Mouse (Mus musculus): ENCODE data around the gene Olfr93. TPM values are rescaled to one million over a fixed set of nuclear protein-coding genes. Genes with fewer than 3 reads are reported as not detected.
"Not testable (repeated sequence)": the region's sequence is repeated elsewhere in the genome, so short reads cannot be mapped to it uniquely, and the experiment has no call there.

The Olfr93 gene
- not detected for polyA plus RNA-seq (2017; shearing (Covaris generic))

DNA sequence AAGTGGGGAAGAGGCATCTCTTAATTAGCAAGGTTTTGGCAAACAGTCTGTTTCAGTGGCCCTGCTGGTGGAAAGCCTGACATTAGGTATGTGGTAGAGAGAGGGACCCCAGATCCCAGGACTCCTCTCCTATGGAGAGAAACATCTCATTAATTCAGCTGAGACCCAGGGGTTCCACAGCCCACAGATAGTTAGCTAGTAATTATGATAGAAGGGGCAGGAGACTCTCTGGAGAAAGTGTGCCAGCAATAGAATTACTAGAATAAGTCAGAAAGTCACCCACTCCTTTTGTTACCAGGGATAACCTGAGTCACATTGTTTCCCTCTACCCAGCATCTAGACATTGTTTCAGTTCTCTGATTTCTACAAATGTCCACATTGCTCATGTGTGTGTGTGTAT is at the start of gene Olfr93:
Gene Olfr93, minus strand, starts transcription at position 101 of the 400 bp plus-strand sequence.
- no peak for ATAC-seq

DNA sequence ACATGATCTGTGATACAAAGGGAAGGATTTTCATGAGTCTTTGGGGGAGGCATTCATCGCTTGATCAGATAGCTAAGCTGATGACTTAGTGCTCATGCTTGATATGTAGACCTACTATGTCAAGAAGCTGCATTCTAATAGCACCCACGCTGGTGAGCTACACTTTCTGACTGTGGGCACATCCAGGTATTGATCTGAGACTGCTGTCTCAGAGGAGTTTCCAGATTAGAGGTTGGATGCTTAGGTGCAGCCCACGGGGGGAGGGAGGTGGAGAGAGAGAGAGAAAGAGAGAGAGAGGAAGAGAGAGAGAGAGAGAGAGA is 42.6 kb upstream of the Olfr93 start:
- ATAC-seq, result no peak

DNA sequence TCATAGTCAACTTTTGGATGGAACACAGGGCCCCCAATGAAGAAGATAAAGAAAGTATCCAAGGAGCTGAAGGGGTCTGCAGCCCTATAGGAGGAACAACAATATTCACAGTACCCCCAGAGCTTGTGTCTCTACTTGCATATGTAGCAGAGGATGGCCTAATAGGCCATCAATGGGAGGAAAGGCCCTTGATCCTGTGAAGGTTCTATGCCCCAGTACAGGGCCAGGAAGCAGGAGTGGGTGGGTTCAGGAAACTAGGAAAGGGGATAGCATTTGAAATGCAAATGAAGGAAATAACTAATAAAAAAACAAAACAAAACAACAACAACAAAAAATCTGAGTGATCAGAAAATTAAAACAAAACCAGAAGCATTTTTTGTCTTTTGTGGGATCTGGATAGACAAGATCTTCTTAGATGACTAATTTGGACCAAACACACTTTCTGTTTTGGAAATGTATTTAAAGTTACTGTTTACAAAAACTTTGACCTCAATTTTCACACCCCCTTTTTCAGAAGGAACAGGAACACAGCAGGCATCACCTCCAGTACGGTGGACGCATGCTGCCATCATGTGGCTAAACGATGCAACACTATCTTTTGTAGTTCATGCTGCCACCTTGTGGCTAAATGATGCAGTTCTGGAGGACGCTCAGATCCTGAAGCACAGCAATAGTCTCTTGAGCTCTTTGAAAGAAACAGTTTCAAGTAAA is 42.1 kb upstream of the Olfr93 start:
- ATAC-seq, result peak; percentile 98

DNA sequence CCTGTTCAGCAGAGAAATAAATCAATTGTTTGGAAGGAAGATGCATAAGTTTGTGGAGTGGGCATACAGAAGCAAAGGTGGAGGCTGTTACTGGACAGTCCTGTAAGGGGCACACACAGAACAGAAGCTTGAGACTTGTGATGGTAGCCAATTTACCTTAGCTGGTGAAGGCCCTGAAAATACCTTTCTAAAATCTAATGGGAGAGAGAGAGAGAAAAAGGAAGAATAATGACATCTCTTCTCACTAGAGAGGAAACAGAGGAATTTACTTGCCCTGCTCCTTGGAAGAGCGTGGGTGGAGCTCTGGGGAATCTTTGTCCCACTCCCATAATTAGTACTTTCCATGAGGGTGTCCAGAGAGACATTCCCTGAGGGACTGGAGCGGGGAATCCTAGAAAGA is 39.6 kb upstream of the Olfr93 start, which contains the start of gene Olfr94:
Gene Olfr94, minus strand, starts transcription at position 101 of the 400 bp plus-strand sequence.
- no peak for ATAC-seq

DNA sequence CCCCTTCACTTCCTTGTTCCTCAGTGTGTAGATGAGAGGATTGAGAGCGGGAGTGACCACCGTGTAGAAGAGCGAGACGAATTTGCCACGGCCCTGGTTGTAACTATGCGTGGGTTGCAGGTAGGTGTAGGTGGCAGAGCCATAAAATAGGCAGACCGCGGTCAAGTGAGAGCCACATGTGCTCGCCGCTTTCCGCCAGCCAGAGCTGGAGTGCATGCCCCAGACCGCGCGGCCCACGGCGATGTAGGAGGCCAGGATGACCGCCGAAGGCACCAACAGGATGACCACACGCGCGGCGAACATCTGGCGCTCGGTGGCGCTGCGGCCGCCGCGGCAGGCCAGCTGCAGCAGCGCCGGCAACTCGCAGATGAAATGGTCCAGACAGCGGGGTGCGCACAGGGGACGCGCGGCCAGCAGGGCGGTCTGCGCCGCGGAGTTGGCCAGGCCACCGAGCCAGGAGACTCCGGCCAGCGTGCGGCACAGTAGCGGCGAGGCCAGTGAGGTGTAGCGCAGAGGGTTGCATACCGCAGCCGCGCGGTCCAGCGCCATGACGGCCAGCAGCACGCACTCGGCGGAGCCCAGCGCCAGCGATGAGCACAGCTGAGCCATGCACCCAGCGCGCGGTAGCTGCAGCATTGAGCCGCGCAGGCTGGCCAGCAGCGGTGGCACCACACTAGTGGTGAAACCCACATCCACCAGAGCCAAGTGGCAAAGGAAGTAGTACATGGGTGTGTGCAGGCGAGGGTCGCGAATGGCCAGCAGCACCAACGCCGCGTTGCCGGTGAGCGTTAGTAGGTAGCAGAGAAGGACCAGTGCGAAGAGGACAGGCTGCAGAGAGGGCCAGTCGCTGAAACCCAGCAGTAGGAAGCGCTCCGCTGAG is 35.8 kb upstream of the Olfr93 start:
- ATAC-seq, result no peak

DNA sequence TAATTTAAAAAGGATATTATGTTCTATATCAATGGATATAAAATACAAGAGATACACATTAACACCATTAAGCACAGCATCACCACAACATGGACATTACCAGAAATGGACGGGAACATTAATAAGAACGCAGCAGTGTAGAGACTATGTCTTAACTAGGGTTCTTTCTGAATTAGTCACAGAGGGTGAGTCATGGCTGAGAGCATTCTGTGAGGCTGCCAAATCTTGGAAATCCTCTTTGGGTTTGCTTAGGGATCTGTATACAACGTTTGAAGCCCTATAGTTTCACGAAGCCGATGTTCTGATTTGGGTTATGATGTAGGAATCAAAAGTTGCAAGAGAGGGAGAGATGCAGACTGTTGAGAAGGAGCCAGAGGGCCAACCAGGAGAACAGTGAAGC is 33.5 kb upstream of the Olfr93 start:
- no peak for ATAC-seq

DNA sequence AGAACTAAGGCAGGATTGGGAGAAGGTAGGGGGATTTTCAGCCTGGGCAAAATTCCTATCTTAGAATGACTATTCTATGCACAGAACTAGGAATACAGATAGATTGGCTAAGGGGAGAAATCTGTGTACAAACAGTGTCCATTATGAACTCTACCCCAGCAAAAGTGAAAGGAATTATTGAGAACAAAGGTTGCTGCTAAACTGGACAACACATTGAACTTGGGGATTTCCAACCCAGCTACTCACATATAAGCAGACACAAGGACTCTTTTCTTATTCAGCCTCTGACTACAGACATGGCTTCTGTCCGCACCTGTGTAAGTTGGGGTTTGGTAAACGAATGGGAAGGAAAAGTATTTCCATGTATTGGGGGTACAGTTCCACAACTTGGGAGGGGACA is 32.4 kb upstream of the Olfr93 start, which contains the start of gene Ubd:
Gene Ubd, plus strand, starts transcription at position 237 of the 400 bp plus-strand sequence.
- no peak for ATAC-seq

DNA sequence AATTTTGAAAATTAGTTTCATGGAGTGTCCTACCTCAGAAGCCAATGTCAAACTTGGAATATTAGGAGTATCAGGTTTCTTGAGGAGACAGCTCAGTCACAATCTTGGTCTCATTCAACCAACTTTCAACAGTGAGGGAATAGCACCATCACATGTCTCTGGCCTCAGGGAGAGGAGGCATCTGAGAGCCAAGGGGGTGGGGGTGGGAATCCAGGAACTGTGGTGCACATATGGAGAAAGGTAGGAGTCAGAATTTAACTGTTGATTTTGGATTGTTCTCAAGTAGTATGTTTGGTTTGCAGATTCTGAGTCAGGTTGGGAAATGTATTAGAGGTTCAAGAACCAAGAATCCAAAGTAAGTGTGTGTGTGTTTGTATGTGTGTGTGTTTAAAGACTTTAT is 31.7 kb upstream of the Olfr93 start:
- ATAC-seq, result no peak

DNA sequence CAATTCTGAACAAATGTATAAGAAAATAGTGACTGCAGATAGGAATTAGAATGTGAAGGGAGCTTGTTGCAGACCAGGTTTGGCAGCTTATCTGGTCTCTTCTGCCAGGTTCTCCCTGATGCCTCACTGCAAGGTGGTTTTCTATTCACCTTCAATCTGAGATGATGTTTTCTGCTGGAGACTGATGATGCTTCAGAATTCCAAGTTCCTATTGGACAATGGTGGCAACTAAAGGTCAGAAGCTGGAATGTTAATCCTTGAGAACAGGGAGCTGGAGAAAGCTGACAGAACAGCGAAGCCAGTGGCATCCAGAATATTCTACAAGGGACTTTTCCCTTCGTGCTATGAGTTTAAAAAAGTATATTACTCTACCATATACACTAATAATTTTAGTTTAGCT is 29.4 kb upstream of the Olfr93 start:
- ATAC-seq, result no peak

DNA sequence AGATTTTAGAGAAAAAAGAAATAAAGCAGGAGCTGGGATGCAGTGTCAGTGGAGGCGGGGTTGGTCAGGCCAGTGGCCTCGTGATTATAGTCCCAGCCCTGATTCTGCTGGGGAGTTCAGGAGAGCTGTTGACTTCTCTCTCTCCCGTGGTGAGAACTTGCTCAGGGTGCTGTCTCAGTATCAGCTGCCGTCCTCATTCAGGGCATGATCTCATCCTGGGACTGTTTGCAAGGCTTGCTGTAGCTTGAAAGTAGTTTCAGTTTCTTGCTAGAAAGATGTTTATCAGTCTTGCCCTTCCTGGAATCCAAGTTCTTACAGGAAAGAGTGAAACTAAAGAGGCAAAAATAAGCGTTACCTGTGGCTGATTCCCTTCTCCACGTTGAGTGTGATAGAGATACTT is 24.2 kb upstream of the Olfr93 start:
- ATAC-seq, result peak; percentile 21

DNA sequence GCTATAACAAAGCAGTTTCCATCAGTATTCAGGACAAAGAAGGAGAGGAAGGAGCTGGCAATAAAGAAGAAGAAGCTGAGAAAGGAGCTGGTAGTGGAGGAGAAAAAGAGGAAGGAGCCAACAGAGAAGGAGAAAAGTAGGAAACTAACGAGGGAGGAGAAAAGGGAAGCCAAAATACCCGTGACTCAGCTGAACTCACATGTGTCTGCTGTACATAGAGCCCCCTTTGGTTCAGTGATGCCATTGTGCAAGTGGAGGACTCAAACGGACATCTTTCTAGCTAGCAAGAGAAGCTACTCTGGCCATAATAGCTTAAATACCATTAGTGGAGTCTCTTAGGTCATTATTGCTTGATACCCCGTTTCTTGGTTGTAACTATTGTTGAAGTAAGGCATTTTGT is 29.9 kb downstream of the Olfr93 start:
- not testable (repeated sequence) for ATAC-seq

DNA sequence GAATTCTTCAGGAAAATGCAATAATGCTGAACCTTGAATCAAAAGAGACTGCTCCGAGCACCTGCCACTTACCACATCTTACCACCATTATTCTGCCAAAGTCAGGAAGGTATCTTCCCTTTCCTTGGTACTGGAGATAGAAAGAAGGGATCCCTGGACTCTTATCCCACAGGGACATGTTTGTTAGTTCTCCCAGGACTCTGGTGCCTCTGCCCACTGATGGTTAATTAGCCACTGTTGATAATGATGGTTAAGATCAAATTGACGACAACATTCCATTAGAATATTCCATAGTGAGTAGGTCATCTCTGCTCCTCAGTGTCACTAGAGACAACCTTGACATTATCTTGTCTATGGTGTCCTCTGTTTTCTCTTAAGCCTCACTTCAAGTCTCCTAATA is 41.3 kb downstream of the Olfr93 start, which contains the start of gene Olfr92:
Gene Olfr92, minus strand, starts transcription at position 101 of the 400 bp plus-strand sequence.
- ATAC-seq, result no peak

DNA sequence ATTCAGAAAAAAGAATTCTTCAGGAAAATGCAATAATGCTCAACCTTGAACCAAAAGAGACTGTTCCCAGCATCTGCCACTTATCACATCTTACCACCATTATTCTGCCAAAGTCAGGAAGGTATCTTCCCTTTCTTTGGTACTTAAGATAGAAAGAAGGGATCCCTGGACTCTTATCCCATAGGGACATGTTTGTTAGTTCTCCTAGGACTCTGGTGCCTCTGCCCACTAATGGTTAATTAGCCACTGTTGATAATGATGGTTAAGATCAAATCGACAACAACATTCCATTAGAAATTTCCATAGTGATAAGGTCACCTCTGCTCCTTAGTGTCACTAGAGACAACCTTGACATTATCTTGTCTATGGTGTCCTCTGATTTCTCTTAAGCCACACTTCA is 63.1 kb downstream of the Olfr93 start, which contains the start of gene Olfr91:
Gene Olfr91, minus strand, starts transcription at position 101 of the 400 bp plus-strand sequence.
- ATAC-seq, result no peak

DNA sequence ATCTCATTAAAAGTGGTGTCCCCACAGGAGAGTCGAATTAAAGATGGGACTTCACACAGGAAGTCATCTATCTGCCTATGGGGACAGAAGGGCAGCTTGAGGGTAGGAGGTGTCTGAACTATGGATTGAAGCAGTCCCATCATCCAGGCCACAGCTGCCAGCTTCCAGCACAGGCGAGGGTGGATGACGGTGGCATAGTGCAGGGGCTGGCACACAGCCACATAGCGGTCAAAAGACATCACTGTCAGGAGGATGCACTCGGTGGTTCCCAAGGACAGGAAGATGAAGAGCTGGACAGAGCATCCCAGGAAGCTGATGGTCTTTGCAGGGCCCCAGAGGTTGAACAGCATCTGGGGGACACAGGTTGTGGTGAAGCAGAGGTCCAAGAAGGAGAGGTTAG is 68.0 kb downstream of the Olfr93 start:
- ATAC-seq, result no peak

DNA sequence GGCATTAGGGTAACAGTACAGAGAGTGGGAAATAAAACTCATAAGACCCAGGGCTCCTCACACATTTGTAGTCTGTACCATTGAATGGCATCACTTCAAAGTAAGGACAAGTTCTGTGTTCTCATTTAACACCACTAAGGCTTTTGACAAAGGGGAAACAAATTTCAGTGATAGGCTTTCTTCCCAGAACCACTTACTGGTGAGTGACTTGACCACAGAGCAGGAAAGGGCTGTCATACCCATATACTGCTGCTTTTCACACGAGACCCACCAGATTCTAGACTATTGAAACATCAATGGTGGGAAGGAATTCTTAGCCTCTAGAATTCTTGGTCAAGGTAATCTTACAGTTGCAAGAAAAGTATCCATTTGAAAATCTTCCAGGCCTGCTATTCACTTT is 69.1 kb downstream of the Olfr93 start:
- no peak for ATAC-seq

Other genes starting within 250 kb of the Olfr93 start
- gene Rnf39, start 218.6 kb downstream of the Olfr93 start, polyA plus RNA-seq (2017; shearing (Covaris generic)), result not detected
- gene Ppp1r11, start 209.8 kb downstream of the Olfr93 start, polyA plus RNA-seq (2017; shearing (Covaris generic)), result 100 to 1,000 TPM; 206 to 226 (median 211) TPM
- gene Znrd1, start 202.9 kb downstream of the Olfr93 start, polyA plus RNA-seq (2017; shearing (Covaris generic)), result 10 to 100 TPM; 71.2 to 90.2 (median 83.7) TPM
- 1 to 10 TPM; 2.7 to 8.0 (median 8.0) TPM for gene Znrd1as, start 202.9 kb downstream of the Olfr93 start, polyA plus RNA-seq (2017; shearing (Covaris generic))
- not detected for gene 2410137M14Rik, start 180.3 kb downstream of the Olfr93 start, polyA plus RNA-seq (2017; shearing (Covaris generic))
- under 1 TPM in 2 of 3 experiments, not detected in 1; 0.16 to 0.39 TPM for gene H2-M5, start 172.0 kb downstream of the Olfr93 start, polyA plus RNA-seq (2017; shearing (Covaris generic))
- not detected for gene Zfp57, start 160.3 kb downstream of the Olfr93 start, polyA plus RNA-seq (2017; shearing (Covaris generic))
- gene Mog, start 138.1 kb downstream of the Olfr93 start, polyA plus RNA-seq (2017; shearing (Covaris generic)), result not detected
- 1 to 10 TPM; 4.1 to 8.0 (median 7.4) TPM for gene Gabbr1, start 115.5 kb downstream of the Olfr93 start, polyA plus RNA-seq (2017; shearing (Covaris generic))
- gene Olfr90, start 73.0 kb downstream of the Olfr93 start, polyA plus RNA-seq (2017; shearing (Covaris generic)), result under 1 TPM in 2 of 3 experiments, not detected in 1; 0.16 to 0.20 TPM
- under 1 TPM in 1 of 3 experiments, not detected in 2; 0.15 TPM for gene Olfr91, start 63.2 kb downstream of the Olfr93 start, polyA plus RNA-seq (2017; shearing (Covaris generic))
- gene Olfr92, start 41.4 kb downstream of the Olfr93 start, polyA plus RNA-seq (2017; shearing (Covaris generic)), result not detected
- 1 to 10 TPM in 1 of 3 experiments, under 1 TPM in 1, not detected in 1; 0.62 to 1.6 TPM for gene Ubd, start 32.4 kb upstream of the Olfr93 start, polyA plus RNA-seq (2017; shearing (Covaris generic))
- not detected for gene Olfr94, start 39.5 kb upstream of the Olfr93 start, polyA plus RNA-seq (2017; shearing (Covaris generic))
- not detected for gene Olfr95, start 51.6 kb upstream of the Olfr93 start, polyA plus RNA-seq (2017; shearing (Covaris generic))
- gene Olfr96, start 58.7 kb upstream of the Olfr93 start, polyA plus RNA-seq (2017; shearing (Covaris generic)), result not detected
- not detected for gene Olfr97, start 75.8 kb upstream of the Olfr93 start, polyA plus RNA-seq (2017; shearing (Covaris generic))
- 1 to 10 TPM in 1 of 3 experiments, under 1 TPM in 2; 0.78 to 5.2 (median 0.99) TPM for gene Olfr98, start 102.3 kb upstream of the Olfr93 start, polyA plus RNA-seq (2017; shearing (Covaris generic))
- gene H2-M3, start 108.7 kb upstream of the Olfr93 start, polyA plus RNA-seq (2017; shearing (Covaris generic)), result 100 to 1,000 TPM; 125 to 156 (median 125) TPM
- gene Olfr99, start 122.0 kb upstream of the Olfr93 start, polyA plus RNA-seq (2017; shearing (Covaris generic)), result 1 to 10 TPM; 2.7 to 7.2 (median 5.0) TPM
- gene Olfr101, start 142.8 kb upstream of the Olfr93 start, polyA plus RNA-seq (2017; shearing (Covaris generic)), result under 1 TPM in 2 of 3 experiments, not detected in 1; 0.13 to 0.45 TPM
- under 1 TPM in 2 of 3 experiments, not detected in 1; 0.13 to 0.20 TPM for gene Olfr102, start 155.6 kb upstream of the Olfr93 start, polyA plus RNA-seq (2017; shearing (Covaris generic))
- not detected for gene Olfr103, start 178.2 kb upstream of the Olfr93 start, polyA plus RNA-seq (2017; shearing (Covaris generic))
- not detected for gene Olfr104-ps, start 198.1 kb upstream of the Olfr93 start, polyA plus RNA-seq (2017; shearing (Covaris generic))
- gene Olfr105-ps, start 217.5 kb upstream of the Olfr93 start, polyA plus RNA-seq (2017; shearing (Covaris generic)), result not detected
- gene Olfr106-ps, start 228.9 kb upstream of the Olfr93 start, polyA plus RNA-seq (2017; shearing (Covaris generic)), result not detected
- under 1 TPM in 1 of 3 experiments, not detected in 2; 0.17 TPM for gene Olfr107, start 237.7 kb upstream of the Olfr93 start, polyA plus RNA-seq (2017; shearing (Covaris generic))